Mouse (Mus musculus) hindbrain, embryonic 12.5 days (tissue): ENCODE results near the gene Abl1. TPM values are rescaled to one million over a fixed set of nuclear protein-coding genes. Genes with fewer than 3 reads are reported as not detected.
A peak's percentile ranks its signal among the peaks of the same experiment; 100 is the strongest.

Source experiments
- ATAC-seq: fragments of 200-750 bp; cut with Nextera tagmentation; 2 replicates; pipeline ENCODE4 v1.8.0; 2017; ENCODE audit warnings: moderate TSS enrichment; ENCODE audit not compliant: low FRiP score
- H3K27ac ChIP-seq: fragments of 300-500 bp; sonication (generic); 2 replicates; pipeline ENCODE4 v1.5.1; 2016; ENCODE audit warnings: mild to moderate bottlenecking
- H3K27me3 ChIP-seq: fragments of 300-500 bp; sonication (generic); 2 replicates; pipeline ENCODE4 v1.6.1; 2016; ENCODE audit warnings: mild to moderate bottlenecking
- H3K36me3 ChIP-seq: fragments of 300-500 bp; sonication (generic); 2 replicates; pipeline ENCODE4 v1.6.1; 2016; ENCODE audit warnings: mild to moderate bottlenecking
- H3K4me1 ChIP-seq: fragments of 300-500 bp; sonication (generic); 2 replicates; pipeline ENCODE4 v1.6.1; 2016
- H3K4me2 ChIP-seq: fragments of 300-500 bp; sonication (generic); replicated peaks from 2 replicates; pipeline ENCODE4 v1.6.1; 2016; ENCODE audit warnings: mild to moderate bottlenecking
- H3K4me3 ChIP-seq: fragments of 300-500 bp; sonication (generic); 2 replicates; pipeline ENCODE4 v1.5.1; 2016; ENCODE audit warnings: mild to moderate bottlenecking
- H3K9ac ChIP-seq: fragments of 300-500 bp; sonication (generic); 2 replicates; pipeline ENCODE4 v1.6.1; 2016; ENCODE audit warnings: mild to moderate bottlenecking, moderate library complexity
- H3K9me3 ChIP-seq: fragments of 300-500 bp; sonication (generic); replicated peaks from 2 replicates; pipeline ENCODE4 v1.6.1; 2016; ENCODE audit warnings: mild to moderate bottlenecking
- WGBS: fragments of 180-500 bp; shearing (Covaris S2); methylation state at CpG from one replicate; pipeline ENCODE4 v1.1.7; 2016; 5-methylcytosine and 5-hydroxymethylcytosine counted together
- polyA plus RNA-seq: library from polyadenylated mRNA; unstranded; fragments of >200 nt; fragmentation: Nextera tagmentation; extraction: Ambion mirVana; gene quantifications from 2 replicates; pipeline ENCODE4 v1.2.1, GENCODE M21; 2016

Abl1 gene
- polyA plus RNA-seq, 1 experiment from 2014 or later, result 44.7 TPM

- Histone ChIP-seq H3K4me3 (no peak overlapping the region), H3K27ac (no peak overlapping the region), H3K9me3 (no peaks in the 10 kb centered on the region), H3K36me3 (peaks cover 82% of the 10 kb centered on the region), H3K4me1 (peaks cover 14% of the 10 kb centered on the region), H3K4me2 (no peak overlapping the region), H3K9ac (no peak overlapping the region), H3K27me3 (no peaks in the 10 kb centered on the region)
- no peak for ATAC-seq
- WGBS, result 92% methylated on average over 9 of the region's 9 CpGs
These were observed 113.2 kb downstream of the Abl1 start for GRCm38 (mm10) chr2:31801416-31801815.

- Histone ChIP-seq H3K4me3 (no peak overlapping the region), H3K4me2 (no peak overlapping the region), H3K9ac (no peak overlapping the region), H3K27me3 (no peaks in the 10 kb centered on the region), H3K4me1 (peaks cover 28% of the 10 kb centered on the region), H3K36me3 (peaks cover 68% of the 10 kb centered on the region), H3K9me3 (no peaks in the 10 kb centered on the region), H3K27ac (no peak overlapping the region)
- WGBS, result 95% methylated on average over 8 of the region's 8 CpGs
- ATAC-seq, result no peak
These were observed 114.6 kb downstream of the Abl1 start for GRCm38 (mm10) chr2:31802811-31803210.

- peaks cover 61% of the 10 kb centered on the region for H3K36me3 ChIP-seq
These were observed 115.3 kb downstream of the Abl1 start for GRCm38 (mm10) chr2:31803480-31803879.

GRCm38 (mm10) chr2:31806639-31807382 is 118.6 kb downstream of the Abl1 start:
- Histone ChIP-seq H3K27ac (peak overlapping the region; percentile 67), H3K9ac (no peak overlapping the region), H3K9me3 (no peaks in the 10 kb centered on the region), H3K4me1 (peaks cover 55% of the 10 kb centered on the region), H3K4me3 (no peak overlapping the region), H3K4me2 (peak overlapping the region; percentile 9; the same call in 1 of the 2 replicates), H3K27me3 (0 out of 2 replicates have a peak, but pooled peaks cover 7% of the 10 kb centered on the region), H3K36me3 (peaks cover 28% of the 10 kb centered on the region)
- ATAC-seq, result peak; percentile 65
- WGBS, result 30% methylated on average over 9 of the region's 9 CpGs

More at GRCm38 (mm10) chr2:31803480-31803879, 115.3 kb downstream of the Abl1 start:
- no peak for ATAC-seq
- H3K27me3 ChIP-seq, result no peaks in the 10 kb centered on the region
- H3K4me1 ChIP-seq, result peaks cover 32% of the 10 kb centered on the region
- no peak overlapping the region for H3K4me2 ChIP-seq
- no peak overlapping the region for H3K4me3 ChIP-seq
- no peak overlapping the region for H3K9ac ChIP-seq
- H3K9me3 ChIP-seq, result no peaks in the 10 kb centered on the region
- 87% methylated on average over 14 of the region's 14 CpGs for WGBS
- H3K27ac ChIP-seq, result no peak overlapping the region

- H3K9ac ChIP-seq, result peak overlapping the region; percentile 18; the same call in 1 of the 2 replicates
- H3K27ac ChIP-seq, result 0 out of 2 replicates have a peak overlapping the region, but pooled peaks have one; percentile 9
- peaks cover 55% of the 10 kb centered on the region for H3K4me1 ChIP-seq
These were observed 120.5 kb downstream of the Abl1 start for GRCm38 (mm10) chr2:31808410-31809357.

GRCm38 (mm10) chr2:31809358-31809740 is 121.2 kb downstream of the Abl1 start:
- H3K9me3 ChIP-seq, result no peaks in the 10 kb centered on the region
- 0 out of 2 replicates have a peak, but pooled peaks cover 3% of the 10 kb centered on the region for H3K36me3 ChIP-seq
- WGBS, result 35% methylated on average over 2 of the region's 2 CpGs
- H3K27me3 ChIP-seq, result 0 out of 2 replicates have a peak, but pooled peaks cover 7% of the 10 kb centered on the region
- no peak overlapping the region for H3K4me3 ChIP-seq
- peaks cover 55% of the 10 kb centered on the region for H3K4me1 ChIP-seq
- H3K27ac ChIP-seq, result 0 out of 2 replicates have a peak overlapping the region, but pooled peaks have one; percentile 9
- ATAC-seq, result no peak
- H3K9ac ChIP-seq, result no peak overlapping the region
- H3K4me2 ChIP-seq, result no peak overlapping the region

More at GRCm38 (mm10) chr2:31808410-31809357, 120.5 kb downstream of the Abl1 start:
- Histone ChIP-seq H3K27me3 (0 out of 2 replicates have a peak, but pooled peaks cover 7% of the 10 kb centered on the region), H3K4me2 (no peak overlapping the region), H3K4me3 (no peak overlapping the region), H3K9me3 (no peaks in the 10 kb centered on the region), H3K36me3 (0 out of 2 replicates have a peak, but pooled peaks cover 10% of the 10 kb centered on the region)
- WGBS, result 33% methylated on average over 28 of the region's 28 CpGs
- ATAC-seq, result peak; percentile 48; the same call in 1 of the 2 replicates

GRCm38 (mm10) chr2:31810444-31810843 is 122.3 kb downstream of the Abl1 start, which contains the start of gene Qrfp:
Gene Qrfp, minus strand, starts transcription at chr2:31810580.
- 35% methylated on average over 12 of the region's 12 CpGs for WGBS
- H3K27ac ChIP-seq, result no peak within 1 kb of the TSS
- ATAC-seq, result no peak
- H3K4me1 ChIP-seq, result peaks cover 51% of the 10 kb centered on the region
- no peak within 1 kb of the TSS for H3K4me3 ChIP-seq
- 0 out of 2 replicates have a peak, but pooled peaks cover 7% of the 10 kb centered on the region for H3K27me3 ChIP-seq
- H3K36me3 ChIP-seq, result no peaks in the 10 kb centered on the region
- H3K9me3 ChIP-seq, result no peaks in the 10 kb centered on the region
- H3K4me2 ChIP-seq, result no peak within 1 kb of the TSS
- H3K9ac ChIP-seq, result no peak within 1 kb of the TSS

GRCm38 (mm10) chr2:31811086-31811958 is 123.1 kb downstream of the Abl1 start:
- Histone ChIP-seq H3K4me3 (no peak overlapping the region), H3K36me3 (no peaks in the 10 kb centered on the region), H3K4me1 (peaks cover 42% of the 10 kb centered on the region), H3K27ac (no peak overlapping the region), H3K27me3 (0 out of 2 replicates have a peak, but pooled peaks cover 7% of the 10 kb centered on the region), H3K9ac (no peak overlapping the region), H3K9me3 (no peaks in the 10 kb centered on the region), H3K4me2 (no peak overlapping the region)
- ATAC-seq, result no peak
- WGBS, result 89% methylated on average over 14 of the region's 14 CpGs

GRCm38 (mm10) chr2:31813641-31814040 is 125.5 kb downstream of the Abl1 start:
- ATAC-seq, result no peak
- Histone ChIP-seq H3K9me3 (no peaks in the 10 kb centered on the region), H3K4me2 (no peak overlapping the region), H3K27me3 (0 out of 2 replicates have a peak, but pooled peaks cover 7% of the 10 kb centered on the region), H3K36me3 (no peaks in the 10 kb centered on the region), H3K27ac (no peak overlapping the region), H3K9ac (no peak overlapping the region), H3K4me1 (peaks cover 21% of the 10 kb centered on the region), H3K4me3 (no peak overlapping the region)
- 82% methylated on average over 4 of the region's 4 CpGs for WGBS

- Histone ChIP-seq H3K4me3 (no peak overlapping the region), H3K27me3 (0 out of 2 replicates have a peak, but pooled peaks cover 7% of the 10 kb centered on the region), H3K4me2 (no peak overlapping the region), H3K9me3 (no peaks in the 10 kb centered on the region), H3K9ac (no peak overlapping the region), H3K36me3 (no peaks in the 10 kb centered on the region), H3K4me1 (peaks cover 11% of the 10 kb centered on the region), H3K27ac (no peak overlapping the region)
- WGBS, result 78% methylated on average over 7 of the region's 7 CpGs
- no peak for ATAC-seq
These were observed 126.5 kb downstream of the Abl1 start for GRCm38 (mm10) chr2:31814699-31815098.

GRCm38 (mm10) chr2:31815367-31815766 is 127.2 kb downstream of the Abl1 start:
- no peaks in the 10 kb centered on the region for H3K36me3 ChIP-seq
- 29% methylated on average over 5 of the region's 5 CpGs for WGBS
- ATAC-seq, result peak; percentile 38; the same call in 1 of the 2 replicates
- H3K27ac ChIP-seq, result no peak overlapping the region
- H3K9ac ChIP-seq, result no peak overlapping the region
- 0 out of 2 replicates have a peak, but pooled peaks cover 7% of the 10 kb centered on the region for H3K27me3 ChIP-seq
- H3K4me2 ChIP-seq, result no peak overlapping the region
- H3K4me3 ChIP-seq, result no peak overlapping the region
- peaks cover 4% of the 10 kb centered on the region for H3K4me1 ChIP-seq
- no peaks in the 10 kb centered on the region for H3K9me3 ChIP-seq
